Mouse (Mus musculus): ENCODE results near the gene Nt5c3b.
A peak's percentile ranks its signal among the peaks of the same experiment; 100 is the strongest.

Gene Nt5c3b

DNA sequence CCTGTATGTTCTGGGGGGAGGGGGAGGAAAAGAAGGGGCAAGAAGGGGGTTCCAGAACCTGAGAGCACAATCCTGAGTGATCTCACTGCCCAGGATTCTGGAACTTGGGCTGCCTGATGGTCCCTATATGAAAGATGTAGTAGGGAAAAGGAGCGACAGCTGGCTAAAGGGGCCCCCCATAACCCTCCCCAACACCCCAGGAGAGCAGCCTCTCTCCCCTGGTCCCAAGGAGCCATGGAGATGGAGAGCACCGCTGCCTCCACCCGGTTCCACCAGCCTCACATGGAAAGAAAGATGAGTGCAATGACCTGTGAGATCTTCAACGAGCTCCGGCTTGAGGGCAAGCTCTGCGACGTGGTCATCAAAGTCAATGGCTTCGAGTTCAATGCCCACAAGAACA is at the start of gene Nt5c3b, which contains the start of gene Klhl10:
Gene Nt5c3b (minus strand): TSS at position 12 of the 400 bp plus-strand sequence.
Gene Klhl10 (plus strand): TSS at position 121 of the 400 bp plus-strand sequence.
- no peak for DNase-seq (ENCODE audit: low spot score)

DNA sequence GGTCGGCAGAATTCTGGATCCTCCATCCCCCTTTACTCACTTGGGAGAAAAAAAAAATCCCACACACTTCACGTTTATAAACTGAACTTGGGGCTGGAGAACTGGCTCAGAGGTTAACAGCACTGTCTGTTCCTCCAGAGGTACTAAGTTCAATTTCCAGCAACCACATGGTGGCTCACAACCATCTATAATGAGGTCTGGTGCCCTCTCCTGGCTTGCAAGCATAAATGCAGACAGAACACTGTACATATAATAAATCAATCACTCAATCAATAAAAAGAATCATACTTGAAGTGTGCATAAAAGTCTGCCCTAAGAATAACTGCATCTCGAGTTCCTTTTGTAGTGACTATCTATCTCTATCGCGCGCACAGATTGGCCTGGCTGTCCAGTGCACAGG is 49.3 kb upstream of the Nt5c3b start:
- no peak for DNase-seq (ENCODE audit: low spot score)

DNA sequence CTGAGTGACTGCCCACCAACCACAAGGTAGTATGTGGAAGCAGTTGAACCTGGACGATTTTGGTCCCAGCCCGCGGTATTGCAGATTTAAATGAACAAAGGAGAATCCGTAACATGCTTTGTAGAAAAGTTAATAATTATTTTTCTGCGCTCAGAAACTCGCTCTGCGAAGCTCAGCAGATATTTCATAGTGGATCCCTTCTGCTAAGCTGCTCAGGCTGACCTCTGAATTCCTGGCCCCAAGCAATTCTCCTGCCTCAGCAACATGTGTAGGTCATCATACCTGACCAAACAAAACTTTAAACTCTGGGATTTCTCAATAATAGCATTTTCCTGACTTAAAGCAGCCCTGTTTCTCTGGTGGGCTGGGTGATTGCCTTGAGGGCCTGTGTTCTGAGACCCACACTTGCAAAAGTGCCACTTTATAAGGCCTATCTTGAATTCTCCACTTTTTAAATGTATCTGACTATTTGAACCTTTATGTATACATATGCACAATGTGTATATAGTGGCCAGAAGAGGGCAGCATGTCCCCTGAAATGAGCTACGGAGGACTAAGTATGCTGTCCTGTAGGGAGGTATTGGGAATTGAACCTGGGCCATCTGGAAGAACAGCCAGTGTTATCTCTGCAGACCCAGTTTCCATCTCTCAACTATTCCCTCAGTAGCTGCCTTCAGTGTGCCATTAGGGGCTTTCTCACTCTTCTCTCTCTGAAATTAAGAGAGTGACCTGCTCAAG is 44.4 kb upstream of the Nt5c3b start:
- peak; percentile 16 for DNase-seq (ENCODE audit: low spot score)

DNA sequence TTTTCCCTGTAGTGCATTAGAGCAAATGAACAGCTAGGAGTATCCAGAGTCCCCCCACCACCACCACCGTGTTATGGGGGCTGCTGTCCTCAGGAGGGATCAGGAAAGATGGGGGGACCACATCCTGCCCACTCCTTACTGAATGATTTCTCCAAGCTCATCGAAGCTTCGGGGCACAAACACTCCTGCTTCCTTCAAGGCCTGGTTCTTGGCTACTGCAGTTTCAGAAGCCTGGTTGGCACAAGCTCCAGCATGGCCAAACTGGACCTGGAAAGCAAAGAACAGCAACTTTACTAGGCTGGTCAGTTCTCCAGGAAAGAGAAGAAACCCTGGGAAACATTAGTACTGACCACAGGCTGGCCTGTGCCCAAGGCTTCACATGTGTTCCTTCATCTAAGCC is 42.9 kb upstream of the Nt5c3b start:
- DNase-seq (ENCODE audit: low spot score), result no peak

DNA sequence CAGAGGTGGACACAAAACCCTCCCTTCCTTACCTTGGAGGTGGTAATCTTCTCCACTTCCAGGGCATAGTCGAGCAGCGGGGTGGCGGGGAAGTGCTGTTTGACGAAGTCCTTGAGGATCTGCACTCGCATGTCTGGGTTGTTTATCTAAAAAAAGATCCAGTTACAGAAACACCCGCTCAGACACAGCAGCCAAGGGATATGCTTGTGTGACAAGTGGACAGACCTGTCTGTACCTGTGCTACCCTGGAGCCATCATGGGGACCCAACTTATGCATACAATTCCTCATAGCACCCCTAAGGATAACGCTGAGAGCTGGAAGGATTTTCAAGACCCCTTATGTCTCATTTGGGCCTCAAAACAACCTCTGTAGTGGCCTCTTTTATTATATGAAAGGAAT is 37.5 kb upstream of the Nt5c3b start:
- no peak for DNase-seq (ENCODE audit: low spot score)

DNA sequence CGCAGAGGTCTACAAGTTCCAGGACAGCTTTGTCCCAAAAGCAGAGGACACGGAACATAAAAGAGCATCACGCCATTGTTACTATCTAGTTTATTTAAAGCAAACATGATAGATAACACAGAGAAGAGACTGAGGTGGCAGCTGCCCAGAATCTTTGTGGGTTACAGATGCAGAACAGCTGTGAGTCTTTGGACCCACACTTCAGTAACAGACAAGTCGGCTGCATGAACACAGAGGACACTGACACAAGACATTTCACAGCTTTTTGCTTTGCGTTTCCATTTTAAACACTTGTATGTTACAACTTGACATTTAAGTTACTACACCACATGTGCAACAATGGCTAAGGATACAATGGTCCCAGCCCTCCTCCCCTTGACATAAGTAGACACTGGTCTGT is 34.7 kb upstream of the Nt5c3b start:
- no peak for DNase-seq (ENCODE audit: low spot score)

DNA sequence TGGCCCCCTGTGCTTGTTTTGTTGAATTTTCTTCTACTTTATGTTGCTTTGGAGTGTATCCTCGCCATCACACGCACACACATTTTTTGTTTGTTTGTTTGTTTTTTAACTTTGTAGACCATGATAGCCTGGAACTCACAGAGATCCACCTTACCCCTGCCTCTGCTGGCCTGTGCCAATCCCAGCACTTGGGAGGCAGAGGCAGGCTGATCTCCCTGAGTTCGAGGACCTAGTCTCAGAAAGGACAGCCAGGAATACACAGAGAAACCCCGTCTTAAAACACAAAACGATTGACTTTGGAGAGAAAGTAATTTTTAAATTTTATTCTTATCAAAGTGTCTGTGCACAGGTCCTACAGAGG is 31.3 kb upstream of the Nt5c3b start:
- no peak for DNase-seq (ENCODE audit: low spot score)

DNA sequence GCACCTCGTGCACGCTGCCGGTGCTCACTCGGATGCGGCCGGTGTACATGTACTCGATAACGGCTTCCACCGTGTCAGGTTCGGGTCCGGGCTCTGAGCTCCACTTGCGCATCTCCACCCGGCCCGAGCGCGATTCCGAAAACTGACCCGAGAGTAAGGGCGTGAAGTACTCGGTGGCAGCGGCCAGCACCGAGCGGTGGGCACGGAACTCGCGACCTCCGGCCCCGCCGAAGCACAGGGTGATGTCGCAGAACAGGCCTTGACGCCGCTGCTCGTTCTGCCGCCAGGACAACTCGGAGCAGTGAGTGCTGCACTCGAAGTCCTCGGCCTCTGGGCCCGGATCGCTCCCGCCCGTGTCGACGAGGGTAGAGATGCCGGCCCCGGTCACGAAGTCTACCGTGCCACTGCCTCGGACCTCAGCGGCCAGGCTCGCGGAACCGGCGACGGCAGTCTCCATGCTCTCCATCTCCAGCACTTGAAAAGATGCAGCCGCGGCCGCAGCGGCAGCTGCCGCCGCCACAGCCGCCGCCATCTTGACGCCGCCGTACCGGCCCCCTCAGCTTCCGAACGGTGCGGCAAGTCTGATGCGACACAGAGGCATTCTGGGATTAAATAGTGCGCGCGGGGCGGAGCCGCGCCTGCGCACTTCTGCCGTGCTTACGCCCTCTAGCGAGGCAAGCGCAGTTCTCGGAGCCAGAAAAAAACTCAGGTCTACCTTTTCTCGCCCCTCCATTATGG is 30.8 kb upstream of the Nt5c3b start, which contains the start of gene Klhl11:
Gene Klhl11 (minus strand): TSS at position 545 of the 738 bp plus-strand sequence.
- DNase-seq (ENCODE audit: low spot score), result peak; percentile 90

DNA sequence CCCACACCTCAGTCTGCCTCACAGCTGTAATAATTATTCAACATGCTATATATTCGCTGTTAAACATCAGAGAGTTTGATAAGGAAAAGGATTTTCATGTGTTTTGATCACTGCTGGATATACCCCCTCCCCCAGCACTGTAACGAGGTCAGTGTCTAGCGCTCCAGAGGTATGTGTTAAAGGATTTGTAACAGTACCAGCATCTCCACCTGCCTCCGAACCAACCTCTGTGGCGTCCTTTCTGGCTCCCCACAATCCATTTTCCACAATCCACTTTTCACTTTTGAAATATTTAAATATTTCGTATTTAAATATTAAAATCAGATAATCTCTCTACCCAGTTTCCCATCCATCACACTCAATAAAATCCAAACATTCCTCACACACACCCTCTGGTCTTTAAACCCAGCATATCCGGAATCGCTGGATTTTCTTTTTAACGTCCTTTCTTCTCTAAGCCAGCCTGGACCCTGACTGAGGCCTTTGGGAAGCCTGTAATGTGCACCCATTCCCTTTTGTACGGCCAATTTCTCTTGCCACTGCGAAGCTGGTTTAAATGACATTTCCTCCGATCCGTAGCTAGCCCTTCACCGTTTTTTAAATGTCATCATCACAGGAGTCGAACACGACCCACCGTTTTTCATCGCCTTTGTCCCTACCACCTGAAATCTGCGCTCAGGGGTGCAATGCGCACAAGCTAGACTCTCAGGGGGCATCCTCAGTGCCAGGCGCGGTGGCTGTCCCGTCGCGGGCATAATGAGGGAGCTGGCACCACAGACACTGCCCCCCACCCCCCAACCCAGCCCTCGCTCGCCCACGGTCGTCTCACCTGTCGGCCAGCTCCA is 30.0 kb upstream of the Nt5c3b start:
- no peak for DNase-seq (ENCODE audit: low spot score)

DNA sequence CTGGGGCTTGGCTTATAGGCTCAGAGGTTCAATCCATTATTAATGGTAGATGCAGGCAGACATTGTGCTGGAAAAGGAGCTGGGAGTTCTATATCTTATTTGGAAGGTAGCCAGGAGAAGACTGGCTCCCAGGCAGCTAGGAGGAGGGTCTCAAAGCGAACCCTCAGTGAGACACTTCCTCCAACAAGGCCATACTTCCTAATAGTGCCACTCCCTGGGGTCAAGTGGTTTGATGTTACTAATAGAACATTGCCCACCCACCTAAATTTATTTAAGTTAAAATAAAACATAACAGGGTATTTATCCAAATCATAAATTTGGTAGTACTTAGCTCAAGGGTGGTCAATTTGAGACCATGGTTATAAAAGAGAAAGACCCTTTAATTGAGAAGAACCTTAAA is 24.2 kb upstream of the Nt5c3b start:
- DNase-seq (ENCODE audit: low spot score), result no peak

DNA sequence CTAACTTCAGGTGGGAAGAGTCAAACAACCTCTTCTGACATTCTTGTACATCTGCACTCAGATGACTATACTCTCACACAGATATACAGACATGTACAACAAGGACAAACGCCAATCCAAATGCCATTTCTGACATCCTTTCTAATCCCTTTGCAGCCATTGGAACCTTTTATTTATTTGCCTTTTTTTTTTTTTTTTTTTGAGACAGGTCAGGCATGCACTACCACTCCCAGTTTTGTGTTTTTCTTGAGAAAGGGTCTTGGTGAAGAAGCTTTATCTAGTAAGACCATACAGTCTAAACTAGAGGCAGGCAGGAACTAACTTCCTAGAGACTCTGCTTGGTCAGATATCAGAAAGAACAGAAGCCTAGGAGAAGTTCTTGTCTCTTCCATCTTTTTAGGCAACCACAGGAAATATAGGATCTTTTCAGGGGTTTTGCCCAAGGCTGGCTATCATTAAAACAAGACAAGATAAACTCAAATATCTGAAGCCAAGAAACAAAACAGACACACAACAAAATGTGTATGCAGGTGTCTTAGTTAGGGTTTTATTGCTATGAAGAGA is 23.7 kb upstream of the Nt5c3b start:
- DNase-seq (ENCODE audit: low spot score), result no peak

DNA sequence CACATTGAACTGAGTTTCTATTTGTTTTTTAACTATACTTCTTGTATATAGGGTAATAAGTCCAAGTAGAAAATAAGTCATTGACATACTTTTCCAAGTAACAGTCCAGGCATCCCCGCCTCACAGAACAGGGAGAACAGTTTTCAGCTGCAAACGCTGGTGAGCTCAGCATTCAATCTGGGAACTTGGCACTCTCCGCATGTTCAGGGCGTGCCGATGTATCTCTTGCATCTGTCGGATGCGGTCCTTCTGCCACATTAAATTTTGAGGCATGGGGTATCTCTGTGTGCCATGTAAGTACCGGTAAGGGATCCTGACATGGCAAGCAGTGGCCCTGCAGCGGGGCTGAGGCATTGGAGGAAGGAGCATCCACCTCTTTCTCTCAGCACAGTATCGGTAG is 21.1 kb upstream of the Nt5c3b start:
- no peak for DNase-seq (ENCODE audit: low spot score)

DNA sequence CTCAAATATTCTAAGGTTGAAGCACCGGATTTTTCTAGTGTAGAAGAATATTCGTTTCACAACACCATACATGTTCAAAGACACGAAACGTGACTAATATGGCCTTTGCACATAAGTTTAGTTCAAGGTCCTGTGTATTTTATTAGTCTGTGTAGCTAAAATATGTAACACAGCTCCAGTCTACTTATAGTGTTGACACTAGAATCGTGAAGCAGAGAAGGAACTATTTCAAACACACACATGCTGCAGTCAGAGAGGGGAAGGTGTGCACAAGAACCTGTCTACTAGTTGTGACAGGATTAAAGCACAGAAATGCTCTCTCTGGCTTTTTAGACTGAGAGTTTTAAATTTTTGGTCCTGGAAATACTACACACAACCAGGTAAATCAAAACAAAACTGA is 16.1 kb upstream of the Nt5c3b start:
- no peak for DNase-seq (ENCODE audit: low spot score)

DNA sequence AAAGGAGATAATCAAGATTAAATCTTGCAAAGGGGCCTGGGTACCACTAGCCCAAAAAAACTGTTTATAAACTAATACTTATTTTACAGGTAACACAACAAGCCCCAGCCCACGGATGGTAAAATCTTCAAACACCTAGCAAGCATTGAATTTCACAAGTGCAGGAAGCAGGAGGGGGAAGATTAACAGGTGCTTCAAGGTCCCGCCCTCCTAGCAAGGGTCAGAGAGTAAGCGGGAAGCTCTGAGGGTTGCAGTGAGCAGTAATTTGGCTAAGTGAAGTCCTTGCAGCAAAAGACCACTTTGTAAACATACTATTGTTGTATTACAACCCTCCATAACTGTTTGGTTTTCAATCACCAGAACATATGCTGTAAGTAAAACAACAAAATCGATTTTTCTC is 15.6 kb upstream of the Nt5c3b start:
- DNase-seq (ENCODE audit: low spot score), result peak; percentile 19

DNA sequence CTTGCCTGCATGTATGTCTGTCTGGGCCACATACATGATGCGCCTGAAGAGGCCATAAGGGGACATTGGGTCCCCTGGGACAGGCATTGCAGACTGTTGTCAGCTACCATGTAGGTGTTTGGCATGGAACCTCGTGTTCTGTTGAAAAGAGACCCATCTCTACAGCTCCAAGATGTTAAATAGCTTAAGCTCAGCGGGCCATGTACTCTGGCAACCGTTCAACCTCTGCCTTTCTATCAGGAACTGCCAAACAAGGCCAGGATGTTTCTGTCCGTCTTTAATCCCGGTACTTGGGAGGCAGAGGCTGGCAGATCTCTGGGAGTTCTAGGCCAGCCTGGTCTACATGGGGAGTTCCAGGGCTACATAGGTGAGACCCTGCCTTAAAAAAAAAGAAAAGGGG is 1.0 kb upstream of the Nt5c3b start:
- no peak for DNase-seq (ENCODE audit: low spot score)

DNA sequence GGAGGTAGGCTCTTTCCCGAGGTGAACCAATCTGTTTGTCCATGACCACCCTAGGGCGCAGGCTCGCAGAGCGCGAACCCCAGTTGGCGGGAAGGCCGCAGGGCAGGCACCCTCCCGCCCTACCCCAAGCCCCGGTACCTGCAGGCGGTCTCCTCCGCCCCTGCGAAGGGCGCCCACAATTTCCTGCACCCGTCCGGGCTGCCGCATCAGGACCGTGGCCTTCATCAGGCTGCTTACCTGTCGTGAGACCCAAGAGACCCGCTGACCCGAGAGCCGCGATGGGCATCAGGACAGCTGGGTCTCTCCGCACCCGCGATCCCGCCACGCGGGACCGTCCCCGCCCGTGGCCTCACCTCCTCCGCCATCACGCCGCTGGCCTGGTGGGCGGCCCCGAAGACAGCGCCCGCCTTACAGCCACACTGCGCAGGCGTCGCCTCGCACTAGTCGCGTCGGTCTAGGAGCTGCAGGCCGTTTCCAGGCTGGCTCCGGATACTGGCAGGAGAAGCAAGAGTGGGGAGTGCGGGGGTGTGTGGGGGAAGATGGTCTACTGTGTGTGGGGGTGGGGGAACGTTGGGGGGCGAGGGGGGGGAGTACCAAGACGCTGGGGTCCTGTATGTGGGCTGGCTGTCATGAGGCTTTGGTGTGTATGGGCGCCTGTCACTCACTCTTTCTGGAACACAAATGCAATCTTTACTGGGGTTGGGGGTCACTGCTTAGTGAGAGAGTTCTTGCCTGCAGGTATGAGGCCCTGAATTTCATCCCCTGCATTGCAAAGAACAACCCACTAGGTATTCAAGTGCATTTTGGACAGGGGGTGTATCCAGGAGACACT is 701 bp downstream of the Nt5c3b start:
- DNase-seq (ENCODE audit: low spot score), result peak; percentile 87

DNA sequence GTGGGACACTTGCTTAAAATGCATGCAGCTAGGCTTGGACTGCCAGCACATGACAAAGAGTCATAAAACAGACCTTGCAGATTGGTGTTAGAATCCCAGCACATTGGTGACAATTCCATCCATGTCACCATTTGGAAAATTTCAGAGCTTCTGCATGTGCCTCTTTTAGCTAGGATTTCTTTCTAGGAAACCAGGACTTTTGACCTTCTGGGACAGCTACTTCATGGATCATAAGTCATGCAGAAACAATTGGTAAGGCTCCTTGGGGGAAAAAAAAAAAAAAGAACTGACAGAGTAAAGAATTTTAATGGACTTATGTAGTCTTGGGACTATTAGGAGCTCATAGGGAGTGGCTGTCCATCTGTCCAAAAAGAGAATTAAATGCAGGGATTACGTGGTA is 3.7 kb downstream of the Nt5c3b start:
- DNase-seq (ENCODE audit: low spot score), result no peak

DNA sequence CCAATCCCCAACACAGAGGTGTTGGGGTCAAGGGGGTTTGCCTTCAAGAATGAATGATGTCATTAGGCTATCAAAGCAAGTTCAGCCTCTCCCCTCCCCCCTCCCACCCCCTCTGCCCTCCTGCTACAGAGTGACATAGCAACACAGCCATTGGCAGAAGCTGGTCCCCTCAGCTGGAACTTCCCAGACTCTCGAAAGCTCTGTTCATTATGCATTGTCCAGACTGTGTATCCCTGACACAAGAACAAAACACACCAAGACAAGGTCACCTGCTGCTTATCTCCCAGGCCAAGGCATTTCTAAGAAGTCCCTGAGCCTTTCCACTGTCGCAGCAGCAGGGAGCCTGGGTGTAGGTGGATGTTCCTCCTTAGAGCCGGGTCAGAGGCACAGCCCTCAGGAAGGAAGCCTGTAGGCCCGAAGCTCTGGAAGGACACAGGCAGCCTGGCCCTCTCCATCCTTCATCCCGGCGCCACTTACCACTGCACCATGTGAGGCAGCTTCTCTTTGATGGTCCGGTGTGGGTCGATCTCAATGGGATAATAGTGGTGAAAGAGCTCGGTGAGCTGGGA is 5.8 kb downstream of the Nt5c3b start:
- DNase-seq (ENCODE audit: low spot score), result no peak

DNA sequence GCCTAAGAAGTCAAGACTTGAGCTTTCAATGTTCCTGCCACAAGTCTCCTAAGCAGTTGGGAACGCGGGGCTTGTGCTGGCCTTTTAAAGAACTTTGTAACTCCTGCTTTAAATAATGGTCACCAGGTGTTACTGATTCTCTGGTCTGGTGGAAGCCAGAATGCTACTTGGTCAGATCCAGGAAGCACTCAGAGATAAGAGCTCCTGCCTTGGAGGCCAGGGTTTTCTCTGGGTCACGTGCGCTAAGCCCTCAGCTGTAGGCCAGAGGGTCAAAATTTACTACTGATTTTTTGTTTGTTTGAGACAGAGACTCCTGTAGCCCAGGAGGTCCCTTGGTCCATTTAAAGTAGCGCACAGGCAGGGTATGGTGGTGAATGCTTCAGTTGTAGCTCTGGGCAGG is 9.6 kb downstream of the Nt5c3b start:
- DNase-seq (ENCODE audit: low spot score), result peak; percentile 47

DNA sequence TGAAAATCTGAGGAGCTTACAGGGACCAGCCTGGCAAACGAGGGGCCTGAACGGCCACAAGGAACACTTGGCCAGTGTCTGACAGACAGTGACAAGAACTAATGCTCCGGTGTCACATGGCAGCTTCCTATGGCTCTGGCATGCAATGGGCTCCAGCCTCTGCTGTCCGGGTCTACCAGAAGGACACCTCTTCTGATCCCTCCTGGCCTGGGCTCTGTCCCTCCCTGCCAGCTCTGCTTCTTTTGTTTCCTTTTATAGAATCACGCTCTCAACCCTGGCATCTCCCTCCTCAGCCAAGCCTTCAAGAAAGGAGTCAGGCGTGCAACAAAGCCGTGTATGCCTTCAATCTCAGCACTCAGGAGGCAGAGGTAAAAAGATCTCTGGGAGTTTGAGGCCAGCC is 11.6 kb downstream of the Nt5c3b start:
- no peak for DNase-seq (ENCODE audit: low spot score)

DNA sequence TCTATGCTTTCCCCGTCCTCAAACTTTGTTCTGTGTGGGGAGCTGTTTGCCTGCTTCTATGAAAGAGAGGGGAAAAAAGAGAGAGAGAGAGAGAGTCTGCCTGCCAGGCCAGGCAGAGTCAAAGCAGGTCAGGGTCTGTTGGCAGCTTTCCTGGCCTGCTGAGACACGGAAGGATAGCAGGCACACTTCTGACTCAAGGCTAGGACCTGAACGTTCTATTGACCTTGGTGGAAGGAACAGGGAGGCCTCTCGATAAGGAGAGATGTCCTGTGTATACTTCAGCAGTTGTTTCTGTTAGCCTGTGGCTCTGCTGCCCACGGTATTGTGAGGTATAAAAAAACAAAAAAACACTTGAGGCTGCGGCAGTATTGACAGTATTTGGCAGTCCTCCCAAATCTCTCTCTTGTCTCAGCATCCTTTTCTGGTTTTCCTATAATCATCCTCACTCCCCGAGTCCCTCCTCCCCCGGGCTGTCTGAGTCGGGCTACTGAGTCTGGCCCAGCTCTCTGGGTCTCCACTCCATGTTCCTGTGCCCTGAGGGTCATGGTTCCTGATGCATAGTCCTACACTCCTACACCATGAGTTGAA is 12.9 kb downstream of the Nt5c3b start:
- no peak for DNase-seq (ENCODE audit: low spot score)

Measured in lung, postnatal 25 days (tissue).